In genomic region chr7:43443126-43443916, GRCm38 (mm10) we compare ENCODE assay signal across 8 mouse cellular contexts. TPM values are rescaled to one million over a fixed set of nuclear protein-coding genes. Genes with fewer than 3 reads are reported as not detected.
DNase-seq lines count a peak whose midpoint lies in the region; ATAC-seq lines count a peak whose summit lies in the region.

No protein-coding gene starts in this region.

- H3K9me3 ChIP-seq in intestine, embryonic 14.5 days (ENCODE audit: control insufficient read depth, low read length): no peaks in the 10 kb centered on the region

- H3K27me3 ChIP-seq in intestine, embryonic 14.5 days (replicated peaks; ENCODE audit: control insufficient read depth, insufficient read depth, low read length): no peaks in the 10 kb centered on the region

- peak overlapping the region; percentile 61 for H3K9ac ChIP-seq in intestine, embryonic 14.5 days (ENCODE audit: low read length)

- intact Hi-C loops in gastrocnemius, postnatal 36 days (cut with DNase I): loop anchor here (10.0 kb wide), 1 partner anchor 139 kb away; no protein-coding TSS in a partner anchor
- intact Hi-C loops in left cerebral cortex, postnatal 25 days (cut with DNase I): loop anchor here (2.0 kb wide), 1 partner anchor 131 kb away; the partner anchor contains the start of gene Zfp715

- H3K4me1 ChIP-seq in intestine, embryonic 14.5 days (replicated peaks; ENCODE audit: control insufficient read depth, insufficient read depth, low read length): peaks cover 10% of the 10 kb centered on the region

- peak; percentile 90 for DNase-seq in adrenal gland, adult 2 months
- DNase-seq in embryo, embryonic 9.5 days (ENCODE audit: extremely low spot score): peak; percentile 79
- DNase-seq in gastrocnemius, postnatal 36 days: peak; percentile 71 to 75
- peak; percentile 89 for DNase-seq in intestine, embryonic 14.5 days (ENCODE audit: low spot score)
- DNase-seq in left cerebral cortex, postnatal 25 days (ENCODE audit: low spot score in 2 of 2): peak; percentile 71
- peak; percentile 78 for DNase-seq in mesoderm, embryonic 11.5 days (ENCODE audit: low read depth, low spot score)
- peak; percentile 40 to 58 for DNase-seq in right cerebral cortex, postnatal 36 days (ENCODE audit: low spot score in 2 of 2)
- DNase-seq in urinary bladder, postnatal 4 days (ENCODE audit: low spot score in 2 of 2): peak; percentile 78 to 80

- peak; percentile 91 for ATAC-seq in intestine, embryonic 14.5 days (replicated peaks; ENCODE audit: low FRiP score, low TSS enrichment, low read depth)

- 1% methylated on average over 36 of the region's 36 CpGs for WGBS in intestine, embryonic 14.5 days

- H3K27ac ChIP-seq in intestine, embryonic 14.5 days (ENCODE audit: low read depth): peak overlapping the region; percentile 98

- H3K36me3 ChIP-seq in intestine, embryonic 14.5 days (ENCODE audit: control insufficient read depth, insufficient read depth, low read length): no peaks in the 10 kb centered on the region

- H3K4me2 ChIP-seq in intestine, embryonic 14.5 days (ENCODE audit: low read length): peak overlapping the region; percentile 91

- peak overlapping the region; percentile 63 for H3K4me3 ChIP-seq in intestine, embryonic 14.5 days (ENCODE audit: low read depth, low read length)

RNA-seq across cellular contexts. Expression of gene Etfb, which starts 0.6 kb away (rescaled TPM):
- 100 to 1,000 TPM; 367 to 728 TPM for total RNA-seq in adrenal gland, adult 2 months (2021)
- 33.7 and 44.2 TPM in 2 replicates for polyA plus RNA-seq in adrenal gland, adult 2 months (2012; rRNA removed)
- total RNA-seq in gastrocnemius, postnatal 36 days (2021): 100 to 1,000 TPM; 264 to 310 TPM
- 347 and 370 TPM in 2 replicates for polyA plus RNA-seq in intestine, embryonic 14.5 days (2014; fragmentation: Nextera tagmentation; extraction: Ambion mirVana)
- 10 to 100 TPM; 52.2 to 59.1 TPM for total RNA-seq in left cerebral cortex, postnatal 25 days (2021)

RNA-seq across cellular contexts. Expression of gene Gm45233, which starts 0.6 kb away (rescaled TPM):
- 1 to 10 TPM in 1 of 2 experiments, under 1 TPM in 1; 0.58 to 1.5 TPM for total RNA-seq in adrenal gland, adult 2 months (2021)
- polyA plus RNA-seq in adrenal gland, adult 2 months (2012; rRNA removed): 1.7 and 4.6 TPM in 2 replicates
- under 1 TPM in 1 of 2 experiments, not detected in 1; 0.79 TPM for total RNA-seq in gastrocnemius, postnatal 36 days (2021)
- 0.39 TPM in 1 of 2 replicates, not detected in the other for polyA plus RNA-seq in intestine, embryonic 14.5 days (2014; fragmentation: Nextera tagmentation; extraction: Ambion mirVana)
- total RNA-seq in left cerebral cortex, postnatal 25 days (2021): under 1 TPM in 1 of 2 experiments, not detected in 1; 0.53 TPM

RNA-seq across cellular contexts. Expression of gene Cldnd2, which starts 2.7 kb away (rescaled TPM):
- not detected for total RNA-seq in adrenal gland, adult 2 months (2021)
- polyA plus RNA-seq in adrenal gland, adult 2 months (2012; rRNA removed): not detected in 2 replicates
- total RNA-seq in gastrocnemius, postnatal 36 days (2021): not detected
- polyA plus RNA-seq in intestine, embryonic 14.5 days (2014; fragmentation: Nextera tagmentation; extraction: Ambion mirVana): not detected in 2 replicates
- total RNA-seq in left cerebral cortex, postnatal 25 days (2021): not detected

RNA-seq across cellular contexts. Expression of gene Nkg7, which starts 6.4 kb away (rescaled TPM):
- total RNA-seq in adrenal gland, adult 2 months (2021): 1 to 10 TPM in 1 of 2 experiments, under 1 TPM in 1; 0.61 to 1.2 TPM
- 2.1 and 2.6 TPM in 2 replicates for polyA plus RNA-seq in adrenal gland, adult 2 months (2012; rRNA removed)
- total RNA-seq in gastrocnemius, postnatal 36 days (2021): not detected
- polyA plus RNA-seq in intestine, embryonic 14.5 days (2014; fragmentation: Nextera tagmentation; extraction: Ambion mirVana): 2.8 and 3.4 TPM in 2 replicates
- not detected for total RNA-seq in left cerebral cortex, postnatal 25 days (2021)

RNA-seq across cellular contexts. Expression of gene Lim2, which starts 15.9 kb away (rescaled TPM):
- not detected for total RNA-seq in adrenal gland, adult 2 months (2021)
- not detected in 2 replicates for polyA plus RNA-seq in adrenal gland, adult 2 months (2012; rRNA removed)
- total RNA-seq in gastrocnemius, postnatal 36 days (2021): not detected
- polyA plus RNA-seq in intestine, embryonic 14.5 days (2014; fragmentation: Nextera tagmentation; extraction: Ambion mirVana): 0.22 and 0.60 TPM in 2 replicates
- not detected for total RNA-seq in left cerebral cortex, postnatal 25 days (2021)

Comparison
In these comparisons a context has a peak if more than half of its experiments do, and no peak if none do; other contexts are left out.
1. Peak in every context shown above with its lines: DNase-seq, ATAC-seq, H3K4me3 ChIP-seq and H3K27ac ChIP-seq.
2. RNA of gene Etfb, which starts 0.6 kb away (total RNA-seq): 367 to 728 TPM in adrenal gland, adult 2 months and 264 to 310 TPM in gastrocnemius, postnatal 36 days; 52.2 to 59.1 TPM in left cerebral cortex, postnatal 25 days; every median in the first group is over 4 times any median in the second.